Mouse (Mus musculus) kidney, embryonic 16.5 days (tissue): ENCODE measurements at regions not wholly inside any gene's neighbourhood (a gene's known extent, or its start where the extent isn't known, plus 50 kb on each side); places are given as distances from the start of the nearest gene placed in this dataset.

Experiments used
- ATAC-seq: fragments of 200-750 bp; cut with Nextera tagmentation; 2 replicates; pipeline ENCODE4 v1.8.0; 2017; ENCODE audit warnings: moderate TSS enrichment; ENCODE audit not compliant: low FRiP score, low TSS enrichment
- H3K27ac ChIP-seq: fragments of 300-500 bp; sonication (generic); 2 replicates; pipeline ENCODE4 v1.5.1; 2014; ENCODE audit warnings: low read length
- H3K27me3 ChIP-seq: fragments of 300-500 bp; sonication (generic); 2 replicates; pipeline ENCODE4 v1.6.1; 2014; ENCODE audit warnings: low read length, control low read depth, mixed read lengths; ENCODE audit not compliant: insufficient read depth
- H3K36me3 ChIP-seq: fragments of 300-500 bp; sonication (generic); 2 replicates; pipeline ENCODE4 v1.6.1; 2014; ENCODE audit warnings: low read length, control low read depth, mixed read lengths; ENCODE audit not compliant: insufficient read depth
- H3K4me1 ChIP-seq: fragments of 300-500 bp; sonication (generic); 2 replicates; pipeline ENCODE4 v1.6.1; 2014; ENCODE audit warnings: low read length, control low read depth, mixed read lengths; ENCODE audit not compliant: insufficient read depth
- H3K4me2 ChIP-seq: fragments of 300-500 bp; sonication (generic); replicated peaks from 2 replicates; pipeline ENCODE4 v1.6.1; 2014; ENCODE audit warnings: low read depth, low read length
- H3K4me3 ChIP-seq: fragments of 300-500 bp; sonication (generic); 2 replicates; pipeline ENCODE4 v1.5.1; 2014; ENCODE audit warnings: mild to moderate bottlenecking, low read length
- H3K9ac ChIP-seq: fragments of 300-500 bp; sonication (generic); replicated peaks from 2 replicates; pipeline ENCODE4 v1.6.1; 2014; ENCODE audit warnings: low read length
- H3K9me3 ChIP-seq: fragments of 300-500 bp; sonication (generic); 2 replicates; pipeline ENCODE4 v1.6.1; 2016; ENCODE audit warnings: low read length, control low read depth
- WGBS: fragments of 180-500 bp; shearing (Covaris S2); extraction: QIAGEN DNeasy Blood & Tissue Kit; methylation state at CpG from one replicate; pipeline ENCODE4 v1.1.7; 2014; 5-methylcytosine and 5-hydroxymethylcytosine counted together

DNA sequence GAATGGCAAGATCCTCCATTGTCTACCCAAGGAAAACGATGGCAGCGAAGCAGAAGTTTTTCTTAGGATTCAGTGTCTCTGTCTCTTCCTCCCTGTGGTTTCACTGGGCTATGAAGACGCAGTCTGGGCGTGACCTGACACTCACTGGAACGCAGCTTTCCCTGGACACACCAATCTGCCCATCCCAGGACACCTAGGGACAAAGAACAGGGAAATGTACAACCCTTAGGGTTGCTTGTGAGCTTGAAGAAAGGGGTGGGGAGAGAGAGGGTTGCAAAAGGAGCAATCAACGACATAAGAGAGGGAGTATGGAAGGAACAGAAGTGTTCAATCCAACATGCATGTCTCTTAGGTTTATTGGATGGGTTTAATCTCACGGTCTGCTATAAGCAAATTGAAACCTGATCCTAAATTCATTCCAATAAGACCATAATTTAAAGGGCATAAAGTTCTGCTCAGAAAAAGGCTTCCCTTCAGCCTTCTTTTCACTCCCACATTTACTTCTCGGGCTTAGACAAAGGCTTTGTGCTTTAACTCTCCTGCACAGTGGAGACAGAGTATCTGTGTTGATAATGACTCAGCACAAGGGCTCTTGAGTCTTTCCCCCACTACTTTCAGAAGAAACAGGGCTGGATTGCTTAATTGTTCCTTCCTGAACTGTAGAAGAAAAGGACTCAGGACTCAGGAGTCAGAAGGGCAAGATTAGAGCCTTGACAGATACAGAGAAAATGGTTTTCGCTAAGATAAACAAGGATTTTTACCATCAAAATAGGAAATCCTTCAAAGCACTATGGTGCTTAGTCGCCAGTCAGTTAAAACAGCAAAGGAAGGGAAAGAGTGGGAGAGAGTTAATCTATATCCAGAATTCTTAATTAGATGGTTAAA, 147.3 kb upstream of the Cited2 start:
- WGBS: 46% methylated on average over 10 of the region's 10 CpGs
- Histone ChIP-seq H3K36me3 (no peaks in the 10 kb centered on the region), H3K4me1 (peaks cover 18% of the 10 kb centered on the region; the same call in 1 of the 2 replicates), H3K27ac (peak overlapping the region; percentile 49), H3K4me3 (no peak overlapping the region), H3K4me2 (no peak overlapping the region), H3K9ac (no peak overlapping the region), H3K9me3 (0 out of 2 replicates have a peak, but pooled peaks cover 3% of the 10 kb centered on the region), H3K27me3 (no peaks in the 10 kb centered on the region)
- peak; percentile 71 for ATAC-seq

DNA sequence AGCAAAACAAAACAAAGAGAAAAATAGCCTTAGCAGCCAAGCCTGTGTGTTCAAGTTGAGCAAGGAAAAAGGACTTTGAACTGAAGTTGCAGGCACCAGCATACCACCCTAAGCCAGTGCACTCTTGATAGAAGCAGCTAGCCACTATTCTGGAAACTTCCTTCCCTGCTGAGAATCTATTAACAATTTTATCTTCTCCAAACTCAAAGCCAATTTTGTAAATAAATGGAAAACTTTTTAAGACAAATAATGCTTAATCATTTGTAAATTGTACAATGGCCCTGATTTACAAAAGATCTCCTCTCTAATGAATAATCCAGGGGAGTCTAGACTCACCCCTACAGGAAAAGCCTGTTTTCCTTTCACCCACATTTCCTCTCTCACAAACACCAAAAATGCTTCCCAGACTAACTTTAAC, 146.7 kb upstream of the Cited2 start:
- Histone ChIP-seq H3K9ac (no peak overlapping the region), H3K4me2 (no peak overlapping the region), H3K9me3 (0 out of 2 replicates have a peak, but pooled peaks cover 3% of the 10 kb centered on the region), H3K27me3 (no peaks in the 10 kb centered on the region), H3K36me3 (no peaks in the 10 kb centered on the region), H3K27ac (peak overlapping the region; percentile 49), H3K4me1 (peaks cover 18% of the 10 kb centered on the region; the same call in 1 of the 2 replicates), H3K4me3 (no peak overlapping the region)
- peak; percentile 90 for ATAC-seq

DNA sequence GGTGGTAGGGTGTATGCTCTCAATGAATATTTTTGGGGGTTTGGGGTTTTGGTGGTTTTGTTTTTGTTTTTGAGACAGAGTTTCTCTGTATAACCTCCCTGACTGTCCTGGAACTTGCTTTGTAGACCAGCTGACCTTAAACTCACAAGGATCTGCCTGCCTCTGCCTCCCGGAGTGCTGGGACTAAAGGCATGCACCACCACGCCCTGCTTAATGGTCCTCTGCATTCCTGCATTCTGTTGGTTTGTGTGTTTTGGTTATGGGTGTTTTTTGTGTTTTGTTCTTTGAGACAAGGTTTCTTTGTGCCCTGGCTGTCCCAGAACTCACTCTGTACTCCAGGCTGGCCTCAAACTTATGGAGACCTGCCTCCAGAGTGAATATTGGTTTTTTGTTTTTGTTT, 143.6 kb upstream of the Cited2 start:
- no peaks in the 10 kb centered on the region for H3K27me3 ChIP-seq
- no peak overlapping the region for H3K27ac ChIP-seq
- no peaks in the 10 kb centered on the region for H3K9me3 ChIP-seq
- H3K4me1 ChIP-seq: peaks cover 18% of the 10 kb centered on the region; the same call in 1 of the 2 replicates
- no peak for ATAC-seq
- H3K4me2 ChIP-seq: no peak overlapping the region
- WGBS: 84% methylated on average over 2 of the region's 2 CpGs
- H3K4me3 ChIP-seq: no peak overlapping the region
- no peak overlapping the region for H3K9ac ChIP-seq
- no peaks in the 10 kb centered on the region for H3K36me3 ChIP-seq

DNA sequence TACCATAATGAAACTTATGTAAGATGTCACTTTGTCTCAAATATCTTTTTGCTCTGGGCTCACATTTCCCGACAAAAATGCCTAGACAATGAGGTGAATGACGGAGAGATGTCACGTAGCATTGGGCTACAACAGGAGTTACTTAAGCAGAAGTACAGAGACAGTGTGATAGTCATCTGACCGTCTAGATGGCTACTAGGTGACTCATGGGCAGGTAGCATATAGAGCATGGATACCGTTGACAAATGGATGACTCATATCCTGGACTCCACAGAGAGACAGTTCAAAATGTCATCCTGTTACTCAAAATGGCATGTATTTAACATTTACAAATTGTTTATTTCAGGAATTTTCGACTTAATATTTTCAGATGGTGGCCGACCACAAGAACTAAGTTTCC, 138.2 kb upstream of the Cited2 start:
- whole genome bisulfite sequencing: 79% methylated on average over 7 of the region's 7 CpGs
- ATAC-seq: no peak

DNA sequence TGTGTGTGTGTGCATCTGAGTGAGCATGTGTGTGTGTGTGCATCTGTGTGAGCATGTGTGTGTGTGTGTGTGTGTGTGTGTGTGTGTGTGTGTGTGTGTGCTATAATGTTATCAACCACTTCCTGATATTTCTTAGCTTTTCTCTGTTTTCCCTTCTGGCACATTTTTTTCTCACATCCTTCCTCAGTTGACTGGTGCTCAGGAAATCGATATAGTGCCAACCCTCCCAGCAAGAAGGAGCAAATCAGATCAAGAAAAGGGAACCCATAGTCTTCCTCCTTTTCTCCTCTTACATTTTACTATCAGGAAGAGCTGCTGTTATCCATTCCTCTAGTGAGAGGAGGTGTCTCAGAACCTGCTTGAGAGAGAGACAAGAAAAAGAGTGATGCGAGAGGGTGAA, 136.1 kb upstream of the Cited2 start:
- Histone ChIP-seq H3K27ac (no peak overlapping the region), H3K27me3 (no peaks in the 10 kb centered on the region), H3K9me3 (no peaks in the 10 kb centered on the region), H3K4me1 (no peaks in the 10 kb centered on the region), H3K9ac (no peak overlapping the region), H3K4me2 (no peak overlapping the region), H3K36me3 (no peaks in the 10 kb centered on the region), H3K4me3 (no peak overlapping the region)
- no peak for ATAC-seq
- 82% methylated on average over 2 of the region's 2 CpGs for WGBS

More for the DNA sequence above, 138.2 kb upstream of the Cited2 start:
- no peaks in the 10 kb centered on the region for H3K4me1 ChIP-seq
- H3K4me2 ChIP-seq: no peak overlapping the region
- no peak overlapping the region for H3K27ac ChIP-seq
- H3K27me3 ChIP-seq: no peaks in the 10 kb centered on the region
- H3K9ac ChIP-seq: no peak overlapping the region
- no peak overlapping the region for H3K4me3 ChIP-seq
- H3K9me3 ChIP-seq: no peaks in the 10 kb centered on the region
- H3K36me3 ChIP-seq: no peaks in the 10 kb centered on the region

DNA sequence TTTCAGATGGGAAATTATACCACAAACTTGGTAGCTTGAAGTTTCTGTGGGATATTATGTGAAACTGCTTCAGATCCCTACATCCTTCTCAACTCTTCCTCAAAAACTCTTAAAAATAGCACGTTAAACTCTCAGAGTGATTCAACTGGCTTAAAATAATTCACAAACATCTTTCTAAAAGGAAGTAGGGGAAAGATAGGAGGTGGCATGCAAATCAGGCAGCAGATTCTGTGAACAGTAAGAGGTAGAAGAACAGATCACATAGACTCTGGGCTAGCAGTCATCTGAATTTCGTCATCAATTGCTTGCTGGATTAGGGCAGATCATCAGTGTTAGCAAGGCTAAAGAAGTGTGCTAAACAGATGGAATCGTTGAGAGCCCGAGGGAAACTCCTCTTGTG, 133.9 kb upstream of the Cited2 start:
- no peaks in the 10 kb centered on the region for H3K9me3 ChIP-seq
- ATAC-seq: no peak

DNA sequence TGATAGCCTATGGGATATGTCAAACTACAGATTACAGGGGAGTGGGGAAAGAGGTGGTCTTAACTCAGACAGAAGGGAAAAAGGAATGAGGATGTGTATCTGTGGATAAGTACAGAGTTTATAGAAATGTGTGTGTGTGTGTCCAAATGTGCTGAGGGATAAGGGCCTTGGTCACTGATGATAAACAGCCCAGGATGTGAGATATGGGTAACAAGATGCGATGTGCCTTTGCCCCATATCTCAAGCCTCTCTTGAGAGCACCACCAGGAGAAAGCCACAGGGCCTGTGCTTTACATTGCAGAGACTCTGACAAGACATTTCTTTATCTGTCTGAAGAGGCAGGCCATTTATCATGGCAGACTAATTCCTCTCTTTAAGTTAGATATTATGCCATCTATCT, 132.8 kb upstream of the Cited2 start:
- Histone ChIP-seq H3K4me1 (no peaks in the 10 kb centered on the region), H3K27me3 (no peaks in the 10 kb centered on the region), H3K36me3 (no peaks in the 10 kb centered on the region), H3K9ac (no peak overlapping the region), H3K27ac (no peak overlapping the region), H3K4me3 (no peak overlapping the region), H3K4me2 (no peak overlapping the region), H3K9me3 (no peaks in the 10 kb centered on the region)
- 65% methylated on average over 1 of the region's 1 CpGs for WGBS
- ATAC-seq: no peak

More for the DNA sequence above, 133.9 kb upstream of the Cited2 start:
- Histone ChIP-seq H3K4me1 (no peaks in the 10 kb centered on the region), H3K4me2 (no peak overlapping the region), H3K27ac (no peak overlapping the region), H3K9ac (no peak overlapping the region), H3K4me3 (no peak overlapping the region), H3K36me3 (no peaks in the 10 kb centered on the region), H3K27me3 (no peaks in the 10 kb centered on the region)
- 90% methylated on average over 4 of the region's 4 CpGs for WGBS

DNA sequence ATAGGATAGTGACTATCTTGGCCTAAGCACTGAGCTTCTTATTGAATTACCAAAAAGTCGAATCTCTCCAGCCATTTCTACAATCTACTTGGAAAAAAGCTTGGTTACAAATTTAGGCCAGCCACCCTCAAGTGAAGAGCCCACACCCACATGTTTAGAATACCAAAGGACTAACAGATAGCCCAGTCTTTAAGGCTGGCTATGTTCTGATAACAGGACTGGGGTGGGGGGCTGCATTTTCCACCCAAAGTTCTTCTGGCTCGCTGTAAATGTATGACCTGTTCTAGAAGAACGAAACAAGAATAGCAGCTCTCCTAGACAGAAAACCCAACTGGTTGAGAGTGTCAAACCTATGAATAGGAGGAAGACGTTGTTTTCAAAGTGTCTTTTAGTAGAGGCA, 130.6 kb upstream of the Cited2 start:
- Histone ChIP-seq H3K9me3 (no peaks in the 10 kb centered on the region), H3K9ac (no peak overlapping the region), H3K4me1 (no peaks in the 10 kb centered on the region), H3K27ac (no peak overlapping the region), H3K4me2 (no peak overlapping the region), H3K36me3 (no peaks in the 10 kb centered on the region), H3K27me3 (no peaks in the 10 kb centered on the region), H3K4me3 (no peak overlapping the region)
- ATAC-seq: no peak
- 93% methylated on average over 4 of the region's 4 CpGs for WGBS

DNA sequence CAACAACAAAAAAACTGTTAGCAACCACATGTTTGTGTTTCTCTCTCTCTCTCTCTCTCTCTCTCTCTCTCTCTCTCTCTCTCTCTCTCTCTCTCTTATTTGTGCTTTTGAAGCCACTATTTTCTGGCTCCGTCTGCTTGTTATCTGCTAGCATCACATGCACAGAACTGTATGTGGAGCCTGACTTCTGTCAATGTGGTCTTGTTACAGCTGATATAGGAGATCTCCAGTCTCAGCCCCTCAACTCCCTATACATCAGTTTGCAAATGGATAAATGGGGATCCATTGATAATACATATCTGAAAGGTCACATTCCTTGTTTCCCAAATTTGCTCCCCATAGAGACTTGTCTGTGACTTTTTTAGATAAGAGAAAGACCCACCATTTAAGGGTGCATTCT, 126.9 kb upstream of the Cited2 start:
- Histone ChIP-seq H3K4me2 (no peak overlapping the region), H3K36me3 (no peaks in the 10 kb centered on the region), H3K4me1 (no peaks in the 10 kb centered on the region), H3K27me3 (no peaks in the 10 kb centered on the region), H3K9ac (no peak overlapping the region), H3K9me3 (no peaks in the 10 kb centered on the region), H3K4me3 (no peak overlapping the region), H3K27ac (no peak overlapping the region)
- WGBS: 76% methylated on average over 1 of the region's 1 CpGs
- ATAC-seq: no peak

DNA sequence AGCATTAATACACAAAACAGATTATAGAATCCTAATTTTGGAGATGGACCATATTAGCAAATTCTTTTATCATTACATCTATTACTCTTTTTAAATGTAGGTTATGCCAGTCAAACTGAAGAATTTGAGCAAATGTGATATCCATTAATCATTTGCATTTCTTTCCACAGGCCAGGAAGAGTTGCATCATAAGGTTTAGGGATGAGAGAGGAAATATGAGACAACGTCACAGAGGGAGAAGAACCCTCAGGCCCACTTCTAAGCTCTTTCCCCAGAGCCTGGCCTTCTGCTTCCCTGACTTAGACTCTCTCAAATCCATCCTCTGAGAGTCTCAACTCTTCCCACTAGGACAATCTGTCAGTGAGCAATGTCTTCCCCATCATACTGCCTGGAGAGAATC, 126.3 kb upstream of the Cited2 start:
- no peaks in the 10 kb centered on the region for H3K36me3 ChIP-seq
- H3K27ac ChIP-seq: no peak overlapping the region
- no peak overlapping the region for H3K4me3 ChIP-seq
- no peak for ATAC-seq
- 72% methylated on average over 1 of the region's 1 CpGs for WGBS
- no peak overlapping the region for H3K9ac ChIP-seq
- H3K4me1 ChIP-seq: no peaks in the 10 kb centered on the region
- no peaks in the 10 kb centered on the region for H3K9me3 ChIP-seq
- no peaks in the 10 kb centered on the region for H3K27me3 ChIP-seq
- no peak overlapping the region for H3K4me2 ChIP-seq
